Mouse (Mus musculus): ENCODE measurements around the gene Uvssa.

GRCm38 (mm10) chr5:33438214-33438613 is 59.9 kb downstream of the Uvssa start:
- TF ChIP-seq CTCF (IDR thresholded peaks at IDR 0.05; ENCODE audit: extremely low read depth, insufficient read depth, low read length) (no peak), POLR2A (IDR thresholded peaks at IDR 0.05; ENCODE audit: extremely low read depth, insufficient read depth, low read length) (no peak)
